Mouse (Mus musculus): ENCODE results near the gene Slc36a2.

GRCm38 (mm10) chr11:55217418-55217817 lies 32.5 kb upstream of the Slc36a2 start:
- TF ChIP-seq CTCF (IDR thresholded peaks at IDR 0.05; ENCODE audit: low read depth, low read length) (no peak), POLR2A (IDR thresholded peaks at IDR 0.05; ENCODE audit: insufficient read depth, low read length) (no peak), EP300 (IDR thresholded peaks at IDR 0.05; ENCODE audit: insufficient read depth, low read depth, low read length) (no peak)

Measured in ES-Bruce4 (cell line).